Mouse (Mus musculus): ENCODE measurements around the gene Arl13a. TPM values are rescaled to one million over a fixed set of nuclear protein-coding genes. Genes with fewer than 3 reads are reported as not detected.
"Not testable (repeated sequence)": the region's sequence is repeated elsewhere in the genome, so short reads cannot be mapped to it uniquely, and the experiment has no call there.

Arl13a gene
- not detected for total RNA-seq (2021)

- DNase-seq; intact Hi-C loops (cut with DNase I): not testable (repeated sequence)
Observed at GRCm38 (mm10) chrX:134187201-134187600, at the start of gene Arl13a. Arl13a (plus strand) TSS chrX:134187501.

DNA sequence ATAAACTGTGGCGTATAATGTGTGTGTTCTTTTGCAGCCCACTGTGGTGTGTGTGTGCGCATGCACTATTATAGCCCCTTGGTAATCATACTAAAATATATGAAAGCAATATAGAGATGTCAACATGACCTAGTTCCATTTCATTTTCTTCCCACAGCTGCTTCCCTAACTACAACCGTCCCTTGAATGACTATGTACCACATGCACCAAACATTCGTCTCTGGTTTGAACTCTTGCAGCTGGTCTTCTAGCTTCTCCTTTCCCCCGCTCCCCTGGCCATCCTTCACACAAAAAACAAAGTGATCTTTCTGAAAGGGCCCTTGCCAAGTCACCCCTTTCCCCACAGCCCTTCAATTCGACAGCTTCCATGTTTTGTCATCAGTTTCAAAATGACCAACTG is 47.3 kb upstream of the Arl13a start:
- DNase-seq = no peak
- intact Hi-C loops (cut with DNase I) = no loop called here

- no peak for DNase-seq
- intact Hi-C loops (cut with DNase I) = no loop called here
Observed at GRCm38 (mm10) chrX:134141551-134141950, 45.8 kb upstream of the Arl13a start.

GRCm38 (mm10) chrX:134141986-134142385 is 45.3 kb upstream of the Arl13a start:
- intact Hi-C loops (cut with DNase I) = no loop called here
- no peak for DNase-seq

- intact Hi-C loops (cut with DNase I) = no loop called here
- DNase-seq = no peak
Observed at GRCm38 (mm10) chrX:134158151-134158550, 29.1 kb upstream of the Arl13a start.

DNA sequence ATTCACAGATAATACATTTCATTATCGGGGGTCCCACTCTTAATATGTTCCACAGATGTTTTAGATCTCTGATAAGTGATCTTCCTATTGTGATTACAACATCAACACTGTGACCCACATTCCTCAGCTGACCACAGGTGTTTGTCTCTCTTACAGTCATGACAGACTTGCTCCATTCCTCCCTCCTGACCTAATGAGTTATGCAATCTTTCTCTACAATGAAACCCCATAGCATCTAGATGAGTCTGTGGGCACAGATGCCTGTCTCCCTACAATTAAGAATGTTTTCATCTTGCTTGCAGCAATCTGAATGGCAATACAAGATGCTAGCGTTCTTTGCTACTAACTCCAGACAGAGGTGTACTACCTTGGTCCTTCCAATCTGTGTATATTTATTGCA is 26.9 kb upstream of the Arl13a start:
- intact Hi-C loops (cut with DNase I) = loop anchor here (10.0 kb wide), 1 partner anchor 134 kb away; the partner anchor contains the start of gene Tmem35a
- no peak for DNase-seq

- intact Hi-C loops (cut with DNase I) = loop anchor here (10.0 kb wide), 1 partner anchor 133 kb away; the partner anchor contains the start of gene Tmem35a
- DNase-seq = no peak
Observed at GRCm38 (mm10) chrX:134162043-134162720, 25.1 kb upstream of the Arl13a start, which contains the start of gene Xkrx. Xkrx (minus strand) TSS chrX:134162076.

DNA sequence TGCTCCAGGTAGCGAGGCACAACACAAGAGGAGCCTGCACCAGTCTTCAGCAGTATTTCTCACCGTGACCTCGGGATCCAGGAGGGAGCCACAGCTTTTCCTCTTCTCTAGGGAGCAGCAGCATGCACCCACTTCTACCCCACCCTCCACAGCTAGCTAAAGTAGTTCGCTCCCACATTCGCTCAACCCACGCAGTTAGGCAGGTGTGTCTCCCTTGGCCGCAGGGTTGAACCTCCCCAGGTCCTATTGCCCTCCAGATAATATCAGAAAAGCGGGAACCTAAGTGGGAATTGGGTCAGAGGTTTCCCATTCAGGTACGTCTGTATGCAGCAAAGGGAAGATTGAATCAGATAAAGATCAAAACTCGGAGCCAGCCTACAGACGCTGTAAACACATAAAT is 24.5 kb upstream of the Arl13a start:
- intact Hi-C loops (cut with DNase I) = loop anchor here (10.0 kb wide), 1 partner anchor 132 kb away; the partner anchor contains the start of gene Tmem35a

DNA sequence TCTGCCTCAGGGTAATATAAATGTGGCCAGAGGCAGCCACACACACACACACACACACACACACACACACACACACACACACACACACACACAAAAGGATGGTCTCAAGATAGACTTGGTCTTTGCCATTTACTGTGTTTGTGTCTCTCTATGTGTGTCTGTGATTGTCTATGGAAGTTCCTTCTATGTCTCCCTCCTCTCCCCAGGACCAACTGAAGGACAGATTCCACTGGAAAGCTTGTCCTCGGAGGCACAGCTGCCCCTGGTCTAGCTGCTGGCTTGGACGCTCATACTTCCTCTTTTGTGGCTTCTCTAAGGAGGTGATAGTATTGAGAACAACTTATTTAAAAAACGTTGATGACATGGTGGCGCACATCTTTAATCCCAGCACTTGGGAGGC is 23.8 kb upstream of the Arl13a start:
- DNase-seq = no peak
- intact Hi-C loops (cut with DNase I) = loop anchor here (10.0 kb wide), 1 partner anchor 131 kb away; the partner anchor contains the start of gene Tmem35a

More for the DNA sequence above, 24.5 kb upstream of the Arl13a start:
- no peak for DNase-seq

- no peak for DNase-seq
- intact Hi-C loops (cut with DNase I) = no loop called here
Observed at GRCm38 (mm10) chrX:134170584-134170983, 16.7 kb upstream of the Arl13a start.

DNA sequence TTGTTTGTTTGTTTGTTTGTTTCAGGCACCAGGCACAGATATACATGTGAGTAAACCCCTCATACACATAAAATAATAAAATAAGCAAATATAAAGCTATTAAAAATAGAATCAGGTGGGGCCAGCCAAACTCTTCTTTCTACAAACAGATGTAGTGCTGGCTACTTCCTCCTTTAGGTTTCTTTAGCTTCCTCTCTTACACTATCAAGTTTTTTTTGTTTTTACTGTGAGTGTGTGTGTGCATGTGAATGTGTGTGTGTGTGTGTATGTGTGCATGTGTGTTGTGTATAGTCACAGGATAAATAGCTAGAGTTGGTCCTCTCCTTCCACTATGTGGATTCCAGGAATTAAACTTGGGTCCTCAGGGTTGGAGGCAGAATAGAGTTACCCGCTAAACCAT is 12.6 kb upstream of the Arl13a start:
- intact Hi-C loops (cut with DNase I) = no loop called here
- no peak for DNase-seq

GRCm38 (mm10) chrX:134208491-134208890 is 21.2 kb downstream of the Arl13a start:
- no peak for DNase-seq
- intact Hi-C loops (cut with DNase I) = no loop called here

DNA sequence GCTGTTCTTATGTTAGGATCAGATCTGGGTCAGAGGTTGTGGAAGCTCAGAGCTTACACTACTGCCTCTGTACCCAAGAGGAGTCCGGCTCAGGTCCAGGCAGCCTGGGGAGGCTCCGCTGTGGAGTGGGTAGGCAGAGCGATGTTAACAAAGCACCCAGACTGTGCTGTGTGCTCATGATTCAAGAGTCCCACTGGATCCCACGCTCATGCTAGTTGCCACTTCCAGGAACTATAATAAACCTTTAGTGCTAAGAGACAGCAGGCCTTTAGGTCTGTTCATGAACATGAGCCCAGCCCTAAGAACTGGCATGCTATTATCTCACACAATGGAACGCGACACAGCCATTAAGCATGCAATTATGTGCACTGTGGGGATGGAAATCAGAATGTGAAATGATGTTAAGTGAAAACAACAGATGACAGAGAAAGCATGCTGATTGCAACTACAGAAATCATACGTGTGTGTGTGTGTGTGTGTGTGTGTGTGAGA is 23.9 kb downstream of the Arl13a start:
- intact Hi-C loops (cut with DNase I) = no loop called here
- DNase-seq = no peak

GRCm38 (mm10) chrX:134218161-134218560 is 30.9 kb downstream of the Arl13a start:
- DNase-seq = no peak
- intact Hi-C loops (cut with DNase I) = no loop called here

DNA sequence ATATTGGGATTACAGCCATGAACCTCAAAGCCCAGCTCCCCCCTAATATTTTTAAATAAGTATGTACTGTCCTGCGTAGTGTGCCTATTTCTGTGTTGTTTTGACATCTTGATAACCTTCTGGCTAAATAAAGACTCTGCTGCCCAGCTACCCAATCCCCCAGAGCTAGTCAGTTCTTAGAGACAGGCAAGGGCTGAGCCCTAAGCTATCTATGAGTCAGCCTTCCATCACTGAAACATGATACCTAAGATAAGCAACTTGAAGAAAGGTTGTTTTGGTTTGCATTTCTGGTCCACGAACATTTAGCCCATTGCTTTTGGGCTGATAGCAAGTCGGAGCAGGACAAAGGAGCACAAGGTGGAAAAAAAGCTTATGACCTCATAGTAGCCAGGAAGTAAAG is 33.3 kb downstream of the Arl13a start:
- intact Hi-C loops (cut with DNase I) = no loop called here
- DNase-seq = no peak

DNA sequence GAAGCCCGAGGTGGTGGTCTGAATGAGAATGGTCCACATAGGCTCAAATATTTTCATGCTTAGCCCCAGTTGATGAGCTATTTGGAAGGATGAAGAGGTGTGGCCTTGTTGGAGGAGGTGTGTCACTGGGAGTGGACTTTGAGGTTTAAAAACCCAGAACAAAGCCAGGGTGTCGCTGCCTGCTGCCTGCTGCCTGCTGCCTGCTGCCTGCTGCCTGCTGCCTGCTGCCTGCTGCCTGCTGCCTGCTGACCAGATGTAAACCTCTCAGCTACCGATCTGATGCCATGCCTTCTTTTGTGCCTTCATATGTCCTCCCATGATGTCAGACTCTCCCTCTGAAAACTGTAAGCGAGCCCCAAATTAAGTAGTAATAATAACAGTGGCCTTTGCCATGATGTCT is 34.6 kb downstream of the Arl13a start, which contains the start of gene Nox1:
Gene Nox1, minus strand, starts transcription at position 101 of the 400 bp plus-strand sequence.
- DNase-seq = no peak
- intact Hi-C loops (cut with DNase I) = no loop called here

GRCm38 (mm10) chrX:134233048-134233447 is 45.7 kb downstream of the Arl13a start:
- DNase-seq = no peak
- intact Hi-C loops (cut with DNase I) = no loop called here

DNA sequence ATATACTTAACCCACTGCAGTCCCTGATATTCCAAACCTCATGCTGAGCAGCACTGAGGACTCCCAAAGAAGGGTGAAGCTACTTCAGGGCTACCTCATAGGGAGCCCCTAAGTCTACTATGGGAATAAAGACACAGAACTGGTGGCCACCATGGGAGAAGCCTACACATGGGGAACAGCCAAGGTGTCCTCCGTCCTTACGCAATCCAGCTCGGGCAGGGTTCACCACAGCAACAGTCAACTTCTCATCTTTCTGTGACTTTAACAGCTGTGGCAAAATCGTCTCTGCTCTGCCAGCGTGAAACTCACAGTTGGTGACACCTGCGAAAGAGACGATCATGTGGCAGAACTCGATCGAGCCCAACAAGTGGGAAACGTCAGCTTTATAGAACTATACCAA is 51.0 kb downstream of the Arl13a start:
- DNase-seq = no peak
- intact Hi-C loops (cut with DNase I) = no loop called here

DNA sequence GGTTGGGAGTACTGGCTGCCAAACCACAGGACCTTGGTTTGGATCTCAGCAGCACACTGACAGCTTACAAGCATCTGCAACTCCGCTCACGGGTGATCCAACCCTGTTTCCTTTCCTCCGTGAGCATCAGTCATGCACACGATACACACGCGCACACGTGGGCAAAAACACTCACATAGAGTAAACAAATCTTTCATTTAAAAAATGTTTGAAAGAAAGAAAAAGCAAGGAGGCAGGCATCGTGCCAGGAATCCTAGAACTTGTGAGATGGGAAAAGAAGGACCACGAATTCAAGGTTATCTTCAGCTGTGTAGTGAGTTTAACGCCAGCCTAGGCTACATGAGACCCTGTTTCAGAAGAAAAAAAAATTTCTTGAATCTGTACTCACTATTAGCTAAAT is 58.6 kb downstream of the Arl13a start:
- intact Hi-C loops (cut with DNase I) = no loop called here
- DNase-seq = no peak

DNA sequence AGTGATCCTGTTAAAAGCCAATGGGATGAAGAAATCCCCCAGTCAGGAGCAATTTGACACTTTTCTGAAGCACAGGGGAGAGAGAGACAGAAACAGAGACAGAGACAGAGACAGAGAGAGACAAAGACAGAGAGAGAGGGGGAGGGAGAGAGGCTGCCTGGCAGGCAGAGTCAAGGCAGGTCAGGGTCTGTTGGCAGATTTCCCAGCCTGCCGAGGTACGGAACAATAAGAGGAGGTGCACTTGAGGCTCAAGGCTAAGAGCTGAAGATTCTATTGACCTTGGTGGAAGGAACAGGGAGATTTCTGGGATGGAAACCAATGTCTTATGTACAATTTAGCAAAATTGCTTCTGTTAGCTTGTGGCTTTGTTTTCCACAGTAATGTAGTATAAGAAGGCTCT is 60.9 kb downstream of the Arl13a start:
- DNase-seq = no peak
- intact Hi-C loops (cut with DNase I) = no loop called here

Data from left cerebral cortex, postnatal 4 days (tissue).